Mouse (Mus musculus) testis, adult 2 months (tissue): ENCODE data around the gene Amfr.

Source experiments
- CTCF ChIP-seq: fragments of 200-500 bp; IDR thresholded peaks from 2 replicates; pipeline ENCODE4 v1.5.1; 2012; ENCODE audit warnings: low read depth, mild to moderate bottlenecking, inconsistent platforms, low read length, moderate library complexity; ENCODE audit not compliant: control insufficient read depth, insufficient read depth, insufficient replicate concordance
- POLR2A ChIP-seq: fragments of 200-500 bp; IDR thresholded peaks from 2 replicates; pipeline ENCODE4 v1.6.1; 2012; ENCODE audit warnings: low read depth, mild to moderate bottlenecking, inconsistent platforms, low read length, moderate library complexity; ENCODE audit not compliant: control insufficient read depth

DNA sequence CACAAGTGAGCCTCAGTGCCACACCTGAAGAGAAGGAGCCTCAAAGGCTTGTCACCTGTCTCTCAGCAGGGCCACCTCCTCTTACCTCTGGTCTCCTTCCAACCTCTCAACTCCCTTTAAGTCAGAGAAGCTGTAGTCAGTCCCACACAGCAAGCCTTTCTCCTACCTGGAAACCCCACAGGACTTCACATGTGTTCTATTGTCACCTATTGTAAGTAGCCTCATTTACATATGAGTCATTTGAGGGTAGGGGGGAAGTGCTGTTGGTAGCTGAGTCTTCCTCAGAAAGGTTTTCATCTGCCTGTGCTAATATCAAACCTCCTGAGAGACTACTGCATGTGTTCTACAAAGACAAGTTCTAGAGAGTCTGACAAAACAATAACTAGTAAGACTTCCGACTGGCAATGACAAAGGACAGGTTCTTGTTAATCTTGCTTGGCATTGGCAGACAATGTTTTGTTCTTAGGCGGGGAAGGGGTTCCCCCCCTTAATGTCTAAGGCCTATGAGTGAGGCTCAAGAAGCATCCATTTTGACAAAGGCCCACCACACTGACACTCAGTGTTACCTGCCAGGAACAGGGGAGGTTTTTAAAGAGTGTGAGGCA, 2.4 kb downstream of the Amfr start:
- TF ChIP-seq CTCF (no peak), POLR2A (no peak)
